Mouse (Mus musculus): Measurements from ENCODE around the gene Apbb2. TPM values are rescaled to one million over a fixed set of nuclear protein-coding genes. Genes with fewer than 3 reads are reported as not detected.

Gene Apbb2
- total and polyA plus RNA-seq, 3 experiments = 26.7 to 40.0 (median 39.9) TPM

DNA sequence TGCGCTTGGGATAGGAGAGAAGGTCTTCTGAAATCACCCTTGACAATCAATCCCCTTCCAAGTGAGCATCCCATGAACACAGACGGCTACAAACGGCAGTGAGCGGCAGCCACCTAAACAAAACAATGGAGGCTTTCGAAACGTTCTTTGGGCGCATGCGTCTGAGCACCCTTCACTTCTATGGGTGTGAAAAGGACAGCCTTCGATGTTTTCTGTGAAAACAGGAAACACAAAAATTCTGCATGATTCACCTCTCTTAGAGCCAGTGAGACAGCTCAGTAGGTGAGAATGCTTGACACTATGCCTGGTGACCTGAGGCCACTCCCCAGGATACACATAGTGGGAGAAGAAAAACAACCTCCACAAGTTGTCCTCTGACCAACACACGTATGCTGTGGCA lies 103.3 kb downstream of the Apbb2 start:
- WGBS = 64% methylated on average over 10 of the region's 10 CpGs
- Histone ChIP-seq H3K27ac (no peak overlapping the region), H3K36me3 (ENCODE audit: control insufficient read depth, insufficient read depth, low read length) (peaks cover 3% of the 10 kb centered on the region), H3K9ac (ENCODE audit: low read depth, low read length) (no peak overlapping the region), H3K4me1 (ENCODE audit: control insufficient read depth, insufficient read depth, low read length) (peaks cover 14% of the 10 kb centered on the region), H3K79me2 (replicated peaks; ENCODE audit: control insufficient read depth, insufficient read depth, low read length) (peaks cover 5% of the 10 kb centered on the region), H3K4me3 (no peak overlapping the region), H3K27me3 (ENCODE audit: control insufficient read depth, insufficient read depth, low read length) (no peaks in the 10 kb centered on the region)
- intact Hi-C loops (cut with DNase I) = no loop called here
- no peak for TF ChIP-seq EP300 (IDR thresholded peaks at IDR 0.05; ENCODE audit: insufficient read depth, low read depth, low read length)
- no peak for TF ChIP-seq POLR2A (IDR thresholded peaks at IDR 0.05; ENCODE audit: insufficient read depth, low read depth, low read length)
- no peak for TF ChIP-seq CTCF (IDR thresholded peaks at IDR 0.05)
- DNase-seq = no peak

DNA sequence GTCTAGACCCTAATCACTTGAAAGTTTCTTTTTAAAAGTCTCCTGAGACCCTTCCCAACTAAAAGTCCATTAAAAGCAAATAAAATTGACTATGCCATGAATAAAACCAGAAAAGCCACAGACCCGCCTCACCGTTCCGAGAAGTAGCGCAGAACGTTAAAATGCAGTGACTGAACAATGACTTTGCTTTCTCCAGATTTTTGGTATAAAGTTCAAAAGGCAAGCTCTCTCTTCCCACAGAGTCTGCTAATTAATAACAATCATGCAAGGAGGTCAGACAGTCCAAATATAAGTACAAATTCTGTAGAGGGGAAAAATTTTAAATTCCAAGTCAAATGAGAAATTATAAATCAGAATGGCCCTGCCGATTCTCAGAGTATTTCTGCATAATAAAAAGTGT lies 103.9 kb downstream of the Apbb2 start:
- no peak overlapping the region for H3K27ac ChIP-seq
- no peak overlapping the region for H3K4me3 ChIP-seq
- no peaks in the 10 kb centered on the region for H3K27me3 ChIP-seq (ENCODE audit: control insufficient read depth, insufficient read depth, low read length)
- intact Hi-C loops (cut with DNase I) = loop anchor here (5.0 kb wide), 1 partner anchor 43 kb away; no protein-coding TSS in a partner anchor
- peaks cover 14% of the 10 kb centered on the region for H3K4me1 ChIP-seq (ENCODE audit: control insufficient read depth, insufficient read depth, low read length)
- TF ChIP-seq EP300 (IDR thresholded peaks at IDR 0.05; ENCODE audit: insufficient read depth, low read depth, low read length) (no peak), POLR2A (IDR thresholded peaks at IDR 0.05; ENCODE audit: insufficient read depth, low read depth, low read length) (no peak), CTCF (IDR thresholded peaks at IDR 0.05) (no peak)
- WGBS = 85% methylated on average over 6 of the region's 6 CpGs
- no peak overlapping the region for H3K9ac ChIP-seq (ENCODE audit: low read depth, low read length)
- peaks cover 3% of the 10 kb centered on the region for H3K36me3 ChIP-seq (ENCODE audit: control insufficient read depth, insufficient read depth, low read length)
- peaks cover 4% of the 10 kb centered on the region for H3K79me2 ChIP-seq (replicated peaks; ENCODE audit: control insufficient read depth, insufficient read depth, low read length)
- no peak for DNase-seq

DNA sequence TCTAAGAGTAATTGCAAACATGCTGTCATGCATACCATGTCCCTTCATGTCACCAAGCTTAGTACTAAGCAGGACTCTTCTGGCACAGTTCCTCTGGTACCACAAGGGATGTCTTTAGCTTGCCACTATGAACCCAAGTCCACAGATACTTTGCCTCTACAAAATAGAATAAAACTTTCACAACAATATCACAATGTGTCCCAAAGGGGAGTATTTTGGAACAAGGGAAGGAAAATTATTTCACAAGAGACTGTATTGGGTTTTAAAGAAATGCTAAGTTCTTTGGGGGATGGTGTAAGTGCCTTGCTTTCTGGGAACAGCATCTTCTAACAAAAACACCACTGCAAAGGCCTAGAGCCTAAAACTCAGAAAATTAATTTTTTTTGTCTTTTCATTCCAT lies 105.2 kb downstream of the Apbb2 start:
- H3K4me1 ChIP-seq (ENCODE audit: control insufficient read depth, insufficient read depth, low read length) = peaks cover 10% of the 10 kb centered on the region
- intact Hi-C loops (cut with DNase I) = loop anchor here (5.0 kb wide), 1 partner anchor 44 kb away; no protein-coding TSS in a partner anchor
- H3K4me3 ChIP-seq = no peak overlapping the region
- no peak for DNase-seq
- H3K27ac ChIP-seq = no peak overlapping the region
- H3K36me3 ChIP-seq (ENCODE audit: control insufficient read depth, insufficient read depth, low read length) = peaks cover 2% of the 10 kb centered on the region
- no peak for TF ChIP-seq POLR2A (IDR thresholded peaks at IDR 0.05; ENCODE audit: insufficient read depth, low read depth, low read length)
- TF ChIP-seq CTCF (IDR thresholded peaks at IDR 0.05) = no peak
- TF ChIP-seq EP300 (IDR thresholded peaks at IDR 0.05; ENCODE audit: insufficient read depth, low read depth, low read length) = no peak
- peaks cover 6% of the 10 kb centered on the region for H3K79me2 ChIP-seq (replicated peaks; ENCODE audit: control insufficient read depth, insufficient read depth, low read length)
- H3K27me3 ChIP-seq (ENCODE audit: control insufficient read depth, insufficient read depth, low read length) = no peaks in the 10 kb centered on the region
- H3K9ac ChIP-seq (ENCODE audit: low read depth, low read length) = no peak overlapping the region

DNA sequence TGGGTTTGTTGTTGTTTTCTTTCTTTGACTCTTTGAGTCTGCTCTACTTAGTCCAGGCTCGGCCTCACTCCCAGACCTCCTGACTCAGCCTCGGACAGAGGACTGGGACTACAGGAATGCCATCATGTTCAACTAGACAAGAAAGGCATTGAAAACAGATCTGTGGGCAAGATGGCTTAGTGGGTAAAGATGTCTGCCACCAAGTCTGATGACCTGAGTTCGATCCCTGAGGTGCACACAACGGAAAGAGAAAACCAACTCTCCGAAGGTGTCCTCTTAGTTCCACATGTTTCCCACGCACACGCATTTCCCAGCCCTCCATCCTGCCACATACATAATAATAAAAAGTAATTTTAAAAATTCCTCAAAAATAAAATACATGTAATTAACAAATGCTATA lies 106.1 kb downstream of the Apbb2 start:
- WGBS = 94% methylated on average over 7 of the region's 7 CpGs
- Histone ChIP-seq H3K27me3 (ENCODE audit: control insufficient read depth, insufficient read depth, low read length) (no peaks in the 10 kb centered on the region), H3K9ac (ENCODE audit: low read depth, low read length) (no peak overlapping the region), H3K27ac (no peak overlapping the region), H3K4me1 (ENCODE audit: control insufficient read depth, insufficient read depth, low read length) (peaks cover 7% of the 10 kb centered on the region), H3K36me3 (ENCODE audit: control insufficient read depth, insufficient read depth, low read length) (peaks cover 2% of the 10 kb centered on the region), H3K79me2 (replicated peaks; ENCODE audit: control insufficient read depth, insufficient read depth, low read length) (peaks cover 6% of the 10 kb centered on the region), H3K4me3 (no peak overlapping the region)
- intact Hi-C loops (cut with DNase I) = loop anchor here (5.0 kb wide), 1 partner anchor 45 kb away; no protein-coding TSS in a partner anchor
- DNase-seq = no peak
- TF ChIP-seq EP300 (IDR thresholded peaks at IDR 0.05; ENCODE audit: insufficient read depth, low read depth, low read length) = no peak
- no peak for TF ChIP-seq CTCF (IDR thresholded peaks at IDR 0.05)
- TF ChIP-seq POLR2A (IDR thresholded peaks at IDR 0.05; ENCODE audit: insufficient read depth, low read depth, low read length) = no peak

DNA sequence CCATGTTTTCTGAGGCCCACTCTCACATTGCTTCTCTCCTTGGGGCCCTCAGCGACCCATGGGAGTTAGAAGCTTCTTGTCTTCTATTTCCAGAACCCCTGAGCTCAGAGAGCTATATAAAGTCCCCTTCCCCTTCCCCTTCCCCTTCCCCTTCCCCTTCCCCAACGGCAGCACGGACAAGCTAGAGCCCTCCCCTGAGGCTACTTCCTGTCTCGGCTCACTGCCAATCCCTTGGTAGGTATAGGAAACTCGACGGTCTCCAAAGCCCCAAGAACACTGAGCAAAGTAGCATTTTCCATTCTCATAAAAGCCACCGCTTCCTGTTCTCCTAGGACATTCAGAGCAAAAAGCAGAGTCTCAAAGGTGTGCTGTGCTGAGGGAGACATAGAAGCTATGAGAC lies 107.9 kb downstream of the Apbb2 start:
- Histone ChIP-seq H3K27me3 (ENCODE audit: control insufficient read depth, insufficient read depth, low read length) (no peaks in the 10 kb centered on the region), H3K27ac (peak overlapping the region; percentile 32; the same call in 1 of the 2 replicates), H3K4me3 (no peak overlapping the region), H3K9ac (ENCODE audit: low read depth, low read length) (no peak overlapping the region), H3K36me3 (ENCODE audit: control insufficient read depth, insufficient read depth, low read length) (no peaks in the 10 kb centered on the region; the same call in none of the 2 replicates), H3K4me1 (ENCODE audit: control insufficient read depth, insufficient read depth, low read length) (peaks cover 4% of the 10 kb centered on the region), H3K79me2 (replicated peaks; ENCODE audit: control insufficient read depth, insufficient read depth, low read length) (peaks cover 3% of the 10 kb centered on the region)
- WGBS = 47% methylated on average over 6 of the region's 7 CpGs
- intact Hi-C loops (cut with DNase I) = loop anchor here (5.0 kb wide), 1 partner anchor 47 kb away; no protein-coding TSS in a partner anchor
- TF ChIP-seq EP300 (IDR thresholded peaks at IDR 0.05; ENCODE audit: insufficient read depth, low read depth, low read length) (no peak), CTCF (IDR thresholded peaks at IDR 0.05) (no peak), POLR2A (IDR thresholded peaks at IDR 0.05; ENCODE audit: insufficient read depth, low read depth, low read length) (no peak)
- no peak for DNase-seq

DNA sequence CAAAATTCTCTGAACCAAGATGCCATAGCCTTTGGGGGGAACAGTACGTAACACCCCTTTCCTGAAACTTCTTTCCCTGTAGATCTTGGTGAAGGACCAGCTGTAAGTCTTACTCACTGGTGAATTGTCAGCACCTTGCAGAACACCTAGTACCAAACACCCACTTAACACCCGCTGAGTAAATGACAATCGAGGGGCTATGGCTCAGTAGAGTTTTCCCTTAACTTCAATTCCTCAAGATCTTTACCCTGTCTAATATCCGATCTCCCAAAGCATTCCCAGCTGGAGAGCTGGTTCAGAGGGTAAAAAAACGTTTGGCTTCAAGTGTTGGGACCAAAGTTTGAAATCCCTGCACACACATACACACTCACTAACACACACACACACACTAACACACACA lies 109.4 kb downstream of the Apbb2 start:
- Histone ChIP-seq H3K79me2 (replicated peaks; ENCODE audit: control insufficient read depth, insufficient read depth, low read length) (peaks cover 3% of the 10 kb centered on the region), H3K27ac (no peak overlapping the region)
- intact Hi-C loops (cut with DNase I) = loop anchor here (5.0 kb wide), 1 partner anchor 37 kb away; no protein-coding TSS in a partner anchor

More for the DNA sequence above, 109.4 kb downstream of the Apbb2 start:
- Histone ChIP-seq H3K9ac (ENCODE audit: low read depth, low read length) (no peak overlapping the region), H3K36me3 (ENCODE audit: control insufficient read depth, insufficient read depth, low read length) (no peaks in the 10 kb centered on the region; the same call in none of the 2 replicates), H3K4me1 (ENCODE audit: control insufficient read depth, insufficient read depth, low read length) (peaks cover 10% of the 10 kb centered on the region), H3K27me3 (ENCODE audit: control insufficient read depth, insufficient read depth, low read length) (no peaks in the 10 kb centered on the region), H3K4me3 (no peak overlapping the region)
- DNase-seq = no peak
- WGBS = 77% methylated on average over 5 of the region's 5 CpGs
- TF ChIP-seq POLR2A (IDR thresholded peaks at IDR 0.05; ENCODE audit: insufficient read depth, low read depth, low read length) = no peak
